Mouse (Mus musculus) adrenal gland (tissue): Measurements from ENCODE around the gene Fer.

Experiments used
- intact Hi-C: fragments of 180-260 bp; cut with DNase I; formaldehyde crosslinking; loops from one replicate; pipeline ENCODE4 v1.15.1; 2025

Gene Fer

GRCm38 (mm10) chr17:63974253-63974652, 111.4 kb downstream of the Fer start:
- intact Hi-C loops, result no loop called here

- intact Hi-C loops, result no loop called here
Measured at GRCm38 (mm10) chr17:63978794-63979571, 116.1 kb downstream of the Fer start.

GRCm38 (mm10) chr17:63980167-63980566, 117.3 kb downstream of the Fer start:
- intact Hi-C loops, result no loop called here

GRCm38 (mm10) chr17:63988710-63989109, 125.8 kb downstream of the Fer start:
- intact Hi-C loops, result no loop called here

GRCm38 (mm10) chr17:63991160-63991559, 128.3 kb downstream of the Fer start:
- intact Hi-C loops, result no loop called here

- intact Hi-C loops, result no loop called here
Measured at GRCm38 (mm10) chr17:63995921-63996320, 133.1 kb downstream of the Fer start.

GRCm38 (mm10) chr17:63997643-63998042, 134.8 kb downstream of the Fer start:
- intact Hi-C loops, result no loop called here

GRCm38 (mm10) chr17:64003444-64003843, 140.6 kb downstream of the Fer start:
- intact Hi-C loops, result no loop called here

- intact Hi-C loops, result no loop called here
Measured at GRCm38 (mm10) chr17:64005575-64006249, 142.8 kb downstream of the Fer start.

GRCm38 (mm10) chr17:64016606-64017005, 153.7 kb downstream of the Fer start:
- intact Hi-C loops, result no loop called here

- intact Hi-C loops, result no loop called here
Measured at GRCm38 (mm10) chr17:64018240-64018639, 155.4 kb downstream of the Fer start.

GRCm38 (mm10) chr17:64018870-64019269, 156.0 kb downstream of the Fer start:
- intact Hi-C loops, result no loop called here

GRCm38 (mm10) chr17:64019646-64020045, 156.8 kb downstream of the Fer start:
- intact Hi-C loops, result no loop called here

- intact Hi-C loops, result no loop called here
Measured at GRCm38 (mm10) chr17:64026485-64026884, 163.6 kb downstream of the Fer start.

GRCm38 (mm10) chr17:64041771-64042170, 178.9 kb downstream of the Fer start:
- intact Hi-C loops, result no loop called here

GRCm38 (mm10) chr17:64045326-64045725, 182.5 kb downstream of the Fer start:
- intact Hi-C loops, result no loop called here

- intact Hi-C loops, result no loop called here
Measured at GRCm38 (mm10) chr17:64046557-64046956, 183.7 kb downstream of the Fer start.

- intact Hi-C loops, result no loop called here
Measured at GRCm38 (mm10) chr17:64050911-64051310, 188.0 kb downstream of the Fer start.

GRCm38 (mm10) chr17:64053636-64054035, 190.8 kb downstream of the Fer start:
- intact Hi-C loops, result no loop called here

- intact Hi-C loops, result no loop called here
Measured at GRCm38 (mm10) chr17:64060529-64060928, 197.7 kb downstream of the Fer start.

- intact Hi-C loops, result no loop called here
Measured at GRCm38 (mm10) chr17:64065243-64065642, 202.4 kb downstream of the Fer start.

- intact Hi-C loops, result no loop called here
Measured at GRCm38 (mm10) chr17:64077392-64077791, 214.5 kb downstream of the Fer start.

- intact Hi-C loops, result no loop called here
Measured at GRCm38 (mm10) chr17:64084751-64085150, 221.9 kb downstream of the Fer start.
